Mouse (Mus musculus) left cerebral cortex, adult 8-10 months (tissue): ENCODE data around the gene Parvb. TPM values are rescaled to one million over a fixed set of nuclear protein-coding genes. Genes with fewer than 3 reads are reported as not detected.

Experiments
- DNase-seq, 2 experiments: peaks; one replicate each; pipeline ENCODE4 v3.0.0; 2022; ENCODE audit warnings: low spot score in 2 of 2
- total RNA-seq, 4 experiments: library from RNA; stranded (reverse); gene quantifications; 2 replicates each; pipeline ENCODE4 v1.2.4; 2022

The Parvb gene
- total RNA-seq, 4 experiments from 2014 or later, result 15.8 to 20.0 (median 17.9) TPM

GRCm38 (mm10) chr15:84321544-84322174, 89.8 kb downstream of the Parvb start:
- DNase-seq, result no peak

GRCm38 (mm10) chr15:84323966-84324869, 92.4 kb downstream of the Parvb start, which contains the start of gene Parvg:
TSS of gene Parvg (plus strand) at chr15:84324026.
- DNase-seq, result no peak

GRCm38 (mm10) chr15:84324870-84325553, 93.2 kb downstream of the Parvb start:
- no peak for DNase-seq

GRCm38 (mm10) chr15:84325736-84326135, 93.9 kb downstream of the Parvb start:
- no peak for DNase-seq

GRCm38 (mm10) chr15:84328870-84329269, 97.0 kb downstream of the Parvb start:
- no peak for DNase-seq

GRCm38 (mm10) chr15:84329940-84330339, 98.1 kb downstream of the Parvb start:
- no peak for DNase-seq

GRCm38 (mm10) chr15:84331066-84331612, 99.3 kb downstream of the Parvb start:
- DNase-seq, result no peak

- no peak for DNase-seq
Observed at GRCm38 (mm10) chr15:84336281-84336817, 104.5 kb downstream of the Parvb start.

- peak in 1 of 2 experiments; percentile 57 for DNase-seq
Observed at GRCm38 (mm10) chr15:84337599-84337998, 105.8 kb downstream of the Parvb start.

- DNase-seq, result no peak
Observed at GRCm38 (mm10) chr15:84340926-84341325, 109.1 kb downstream of the Parvb start.

- DNase-seq, result no peak
Observed at GRCm38 (mm10) chr15:84348769-84349168, 116.9 kb downstream of the Parvb start.

- no peak for DNase-seq
Observed at GRCm38 (mm10) chr15:84349915-84350738, 118.3 kb downstream of the Parvb start.

GRCm38 (mm10) chr15:84351342-84351741, 119.5 kb downstream of the Parvb start:
- no peak for DNase-seq

- DNase-seq, result peak in 1 of 2 experiments; percentile 23
Observed at GRCm38 (mm10) chr15:84351915-84352844, 120.3 kb downstream of the Parvb start.

- no peak for DNase-seq
Observed at GRCm38 (mm10) chr15:84355081-84355480, 123.2 kb downstream of the Parvb start.

GRCm38 (mm10) chr15:84364746-84365145, 132.9 kb downstream of the Parvb start:
- no peak for DNase-seq
